23 mouse cellular contexts compared by ENCODE assay signal in genomic region chr7:99314565-99314964, GRCm38 (mm10). TPM values are rescaled to one million over a fixed set of nuclear protein-coding genes. Genes with fewer than 3 reads are reported as not detected.
A peak's percentile ranks its signal among the peaks of the same experiment; 100 is the strongest.
DNase-seq lines count a peak whose midpoint lies in the region; ATAC-seq and TF ChIP-seq lines count a peak whose summit lies in the region.
"Had no signal": no experiment of that assay in that cellular context is flagged by ENCODE, and none has a peak within 500 bp of the region (broad histone marks: within the 10 kb centered on the region; RNA-seq: fewer than 3 reads in every experiment).

No protein-coding gene starts in this region.

- TF ChIP-seq CTCF in midbrain, postnatal 0 days (IDR thresholded peaks at IDR 0.05) = no peak

- ATAC-seq in midbrain, embryonic 13.5 days = no peak
- ATAC-seq in midbrain, postnatal 0 days (ENCODE audit: low FRiP score) = no peak
- no peak for ATAC-seq in activated CD4-positive, CD25-positive, alpha-beta regulatory T cell, adult 4 months
- ATAC-seq: intestine, postnatal 0 days had no signal

- H3K27me3 ChIP-seq in midbrain, embryonic 13.5 days = peaks cover 14% of the 10 kb centered on the region; the same call in 1 of the 2 replicates
- no peaks in the 10 kb centered on the region for H3K27me3 ChIP-seq in midbrain, postnatal 0 days (ENCODE audit: insufficient read depth, low read length)
- H3K27me3 ChIP-seq: hindbrain, embryonic 15.5 days; limb, embryonic 13.5 days; lung, embryonic 15.5 days; neural tube, embryonic 12.5 days had no signal

- no peak for DNase-seq in midbrain, postnatal 0 days (ENCODE audit: low spot score)
- DNase-seq in CD4-positive, CD25-positive, alpha-beta regulatory T cell, adult 2 months (ENCODE audit: low read depth, low spot score) = peak; percentile 52
- DNase-seq in naive thymus-derived CD4-positive, alpha-beta T cell, adult 2 months (ENCODE audit: low read depth) = peak; percentile 36
- DNase-seq in ovary, adult 18-20 months (ENCODE audit: low spot score) = no peak
- DNase-seq: adrenal gland, postnatal 25 days; cerebellum, adult 18-20 months; cerebellum, postnatal 36 days; heart, adult 11 months; heart, postnatal 14 days; liver, embryonic 13.5 days; right cerebral cortex, postnatal 25 days had no signal

- H3K4me1 ChIP-seq in midbrain, embryonic 13.5 days (replicated peaks) = peaks cover 75% of the 10 kb centered on the region
- H3K4me1 ChIP-seq in midbrain, postnatal 0 days (ENCODE audit: insufficient read depth, low read length) = peaks cover 27% of the 10 kb centered on the region
- H3K4me1 ChIP-seq in brown adipose tissue, adult 24 weeks (ENCODE audit: control insufficient read depth, insufficient read depth, insufficient read length, low read length) = peaks cover 9% of the 10 kb centered on the region
- H3K4me1 ChIP-seq: liver, embryonic 13.5 days had no signal

- H3K4me3 ChIP-seq in midbrain, embryonic 13.5 days (replicated peaks) = no peak overlapping the region
- no peak overlapping the region for H3K4me3 ChIP-seq in midbrain, postnatal 0 days (ENCODE audit: low read depth, low read length)
- no peak overlapping the region for H3K4me3 ChIP-seq in brown adipose tissue, adult 24 weeks (ENCODE audit: insufficient read depth, low read depth, low read length)
- H3K4me3 ChIP-seq: forebrain, embryonic 10.5 days; heart, embryonic 12.5 days; hindbrain, embryonic 15.5 days; limb, embryonic 13.5 days; liver, embryonic 13.5 days; lung, embryonic 15.5 days; midbrain, embryonic 12.5 days; neural tube, embryonic 12.5 days had no signal

- no peaks in the 10 kb centered on the region for H3K9me3 ChIP-seq in midbrain, embryonic 13.5 days
- H3K9me3 ChIP-seq in midbrain, postnatal 0 days (ENCODE audit: low read length) = no peaks in the 10 kb centered on the region
- H3K9me3 ChIP-seq: forebrain, embryonic 10.5 days; G1E; heart, embryonic 12.5 days; hindbrain, embryonic 15.5 days; limb, embryonic 13.5 days; liver, embryonic 13.5 days; lung, embryonic 15.5 days; midbrain, embryonic 12.5 days; neural tube, embryonic 12.5 days had no signal

- peak overlapping the region; percentile 96; the same call in 1 of the 2 replicates for H3K27ac ChIP-seq in midbrain, embryonic 13.5 days
- no peak overlapping the region for H3K27ac ChIP-seq in midbrain, postnatal 0 days (ENCODE audit: low read depth, low read length)
- peak overlapping the region; percentile 31; the same call in 1 of the 2 replicates for H3K27ac ChIP-seq in brown adipose tissue, adult 24 weeks (replicated peaks; ENCODE audit: low read depth, low read length)
- H3K27ac ChIP-seq: forebrain, embryonic 10.5 days; limb, embryonic 13.5 days; liver, embryonic 13.5 days; lung, embryonic 15.5 days; neural tube, embryonic 12.5 days had no signal

- H3K36me3 ChIP-seq in midbrain, embryonic 13.5 days = peaks cover 33% of the 10 kb centered on the region
- H3K36me3 ChIP-seq in midbrain, postnatal 0 days (ENCODE audit: insufficient read depth, low read length) = peaks cover 34% of the 10 kb centered on the region
- H3K36me3 ChIP-seq: G1E; heart, embryonic 12.5 days; limb, embryonic 13.5 days; liver, embryonic 13.5 days; lung, embryonic 15.5 days had no signal

- no peak overlapping the region for H3K9ac ChIP-seq in midbrain, embryonic 13.5 days (replicated peaks)
- no peak overlapping the region for H3K9ac ChIP-seq in midbrain, postnatal 0 days (replicated peaks; ENCODE audit: low read length, poor library complexity, severe bottlenecking)
- H3K9ac ChIP-seq: heart, embryonic 12.5 days; hindbrain, embryonic 15.5 days; limb, embryonic 13.5 days; liver, embryonic 13.5 days; lung, embryonic 15.5 days; midbrain, embryonic 12.5 days; neural tube, embryonic 12.5 days had no signal

- H3K4me2 ChIP-seq in midbrain, embryonic 13.5 days (replicated peaks) = no peak overlapping the region
- H3K4me2 ChIP-seq in midbrain, postnatal 0 days (ENCODE audit: low read depth, low read length, poor library complexity, severe bottlenecking) = no peak overlapping the region
- H3K4me2 ChIP-seq: heart, embryonic 12.5 days; hindbrain, embryonic 15.5 days; limb, embryonic 13.5 days; liver, embryonic 13.5 days; lung, embryonic 15.5 days; midbrain, embryonic 12.5 days; neural tube, embryonic 12.5 days had no signal

- 87% methylated on average over 4 of the region's 4 CpGs for WGBS in midbrain, embryonic 13.5 days
- 76% methylated on average over 4 of the region's 4 CpGs for WGBS in midbrain, postnatal 0 days

RNA-seq across cellular contexts. Expression of gene Serpinh1, which starts 38.5 kb away (rescaled TPM):
- 244 and 284 TPM in 2 replicates for polyA plus RNA-seq in midbrain, embryonic 13.5 days (2015; fragmentation: Nextera tagmentation; extraction: Ambion mirVana)
- total RNA-seq in midbrain, postnatal 0 days (2014; rRNA removed) = 151 and 160 TPM in 2 replicates
- 114 and 125 TPM in 2 replicates for polyA plus RNA-seq in midbrain, postnatal 0 days (2015; fragmentation: Nextera tagmentation; extraction: Ambion mirVana)
- polyA plus RNA-seq in brown adipose tissue, adult 24 weeks (2012; ENCODE audit: insufficient read depth, insufficient read length, missing spikeins) = 245 and 533 TPM in 2 replicates
- not detected for polyA plus RNA-seq in activated CD4-positive, CD25-positive, alpha-beta regulatory T cell, adult 4 months (2017; shearing (Covaris generic))
- polyA plus RNA-seq: G1E had no signal

RNA-seq across cellular contexts. Expression of gene Map6, which starts 47.3 kb away (rescaled TPM):
- 102 and 106 TPM in 2 replicates for polyA plus RNA-seq in midbrain, embryonic 13.5 days (2015; fragmentation: Nextera tagmentation; extraction: Ambion mirVana)
- total RNA-seq in midbrain, postnatal 0 days (2014; rRNA removed) = 326 and 332 TPM in 2 replicates
- polyA plus RNA-seq in midbrain, postnatal 0 days (2015; fragmentation: Nextera tagmentation; extraction: Ambion mirVana) = 117 and 126 TPM in 2 replicates
- polyA plus RNA-seq in brown adipose tissue, adult 24 weeks (2012; ENCODE audit: insufficient read depth, insufficient read length, missing spikeins) = 9.4 and 18.8 TPM in 2 replicates
- 1 to 10 TPM; 2.8 to 4.1 TPM for polyA plus RNA-seq in activated CD4-positive, CD25-positive, alpha-beta regulatory T cell, adult 4 months (2017; shearing (Covaris generic))
- polyA plus RNA-seq: G1E had no signal

Comparison
In these comparisons a context has a peak if more than half of its experiments do, and no peak if none do; other contexts are left out.
1. DNase-seq: peak in CD4-positive, CD25-positive, alpha-beta regulatory T cell, adult 2 months (single experiment) and naive thymus-derived CD4-positive, alpha-beta T cell, adult 2 months (single experiment); none in midbrain, postnatal 0 days (single experiment) and ovary, adult 18-20 months (single experiment).
2. RNA of gene Serpinh1, which starts 38.5 kb away (polyA plus RNA-seq): 244 to 284 TPM in midbrain, embryonic 13.5 days, 245 to 533 TPM in brown adipose tissue, adult 24 weeks and 114 to 125 TPM in midbrain, postnatal 0 days; not detected in activated CD4-positive, CD25-positive, alpha-beta regulatory T cell, adult 4 months; every median in the first group is over 100 times any median in the second.